ENCODE assay signal across 8 mouse cellular contexts in the genomic region with DNA sequence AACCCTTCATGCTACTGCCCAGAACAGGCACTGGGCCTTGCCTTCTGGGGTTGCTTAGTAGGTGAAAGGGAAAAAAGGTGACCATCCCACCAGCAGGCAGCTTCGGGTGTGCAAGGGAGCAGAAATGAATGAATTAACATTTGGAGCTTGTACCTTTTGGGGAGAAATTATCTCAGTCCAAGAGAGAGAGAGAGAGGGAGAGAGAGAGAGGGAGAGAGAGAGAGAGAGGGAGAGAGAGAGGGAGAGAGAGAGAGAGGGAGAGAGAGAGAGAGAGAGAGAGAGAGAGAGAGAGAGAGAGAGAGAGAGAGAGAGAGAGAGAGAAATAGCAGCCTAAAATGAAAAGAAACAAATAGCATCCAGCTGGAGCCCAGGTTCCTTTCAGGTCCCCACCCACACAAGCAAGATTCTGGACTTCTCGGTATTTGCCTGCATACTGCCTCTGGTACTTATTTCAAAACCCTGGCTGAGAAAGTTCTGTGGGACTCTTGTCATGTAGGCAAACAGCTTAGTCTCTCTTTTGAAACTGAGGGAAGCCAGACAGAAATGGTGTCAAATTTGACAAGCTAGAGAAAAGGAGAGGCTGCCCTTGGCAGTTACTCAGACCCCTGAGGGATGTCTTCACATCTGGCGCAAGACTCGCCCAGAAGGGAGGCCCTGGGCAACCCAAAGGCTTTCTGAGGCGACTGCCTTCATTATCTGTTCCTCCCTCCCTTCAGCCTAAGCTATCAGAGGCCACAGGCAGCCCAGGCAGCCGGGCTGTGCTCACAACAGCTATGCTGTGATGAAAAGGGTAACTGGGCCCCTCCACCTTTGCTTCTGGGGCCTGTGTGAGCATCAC.
DNase-seq lines count a peak whose midpoint lies in the region; ATAC-seq lines count a peak whose summit lies in the region.

No protein-coding gene starts in this region.

- H3K9me3 ChIP-seq in hindbrain, embryonic 11.5 days (ENCODE audit: control insufficient read depth, low read length) = no peaks in the 10 kb centered on the region
- no peaks in the 10 kb centered on the region for H3K9me3 ChIP-seq in hindbrain, embryonic 16.5 days (ENCODE audit: control insufficient read depth, low read length)
- no peaks in the 10 kb centered on the region for H3K9me3 ChIP-seq in intestine, embryonic 15.5 days
- H3K9me3 ChIP-seq in stomach, embryonic 15.5 days = no peaks in the 10 kb centered on the region

- DNase-seq in hindbrain, embryonic 11.5 days (ENCODE audit: low spot score) = no peak
- peak; percentile 87 for DNase-seq in c-Kit-negative CD71-positive TER-119-positive erythroid progenitor cells, embryonic 14.5 days (ENCODE audit: low read depth, low spot score)
- no peak for DNase-seq in ovary, postnatal 14 days (ENCODE audit: low spot score)
- no peak for DNase-seq in urinary bladder, adult 18-20 months (ENCODE audit: low spot score in 2 of 2)
- DNase-seq in cerebellum, adult 8-10 months = no peak

- no peak overlapping the region for H3K4me2 ChIP-seq in hindbrain, embryonic 11.5 days (replicated peaks; ENCODE audit: low read depth, low read length)
- no peak overlapping the region for H3K4me2 ChIP-seq in hindbrain, embryonic 16.5 days (ENCODE audit: low read length)
- H3K4me2 ChIP-seq in intestine, embryonic 15.5 days (replicated peaks) = no peak overlapping the region
- no peak overlapping the region for H3K4me2 ChIP-seq in stomach, embryonic 15.5 days

- WGBS in hindbrain, embryonic 11.5 days = 46% methylated on average over 6 of the region's 6 CpGs
- 50% methylated on average over 6 of the region's 6 CpGs for WGBS in hindbrain, embryonic 16.5 days
- WGBS in intestine, embryonic 15.5 days = 57% methylated on average over 6 of the region's 6 CpGs
- 51% methylated on average over 6 of the region's 6 CpGs for WGBS in stomach, embryonic 15.5 days

- H3K4me3 ChIP-seq in hindbrain, embryonic 11.5 days (ENCODE audit: low read depth, low read length) = no peak overlapping the region
- H3K4me3 ChIP-seq in hindbrain, embryonic 16.5 days (ENCODE audit: low read length) = no peak overlapping the region
- no peak overlapping the region for H3K4me3 ChIP-seq in intestine, embryonic 15.5 days (replicated peaks)
- no peak overlapping the region for H3K4me3 ChIP-seq in stomach, embryonic 15.5 days (replicated peaks)

- no peaks in the 10 kb centered on the region for H3K4me1 ChIP-seq in hindbrain, embryonic 11.5 days (replicated peaks; ENCODE audit: control insufficient read depth, insufficient read depth, low read length)
- no peaks in the 10 kb centered on the region; the same call in 1 of the 2 replicates for H3K4me1 ChIP-seq in hindbrain, embryonic 16.5 days (ENCODE audit: control insufficient read depth, insufficient read depth, low read depth, low read length)
- no peaks in the 10 kb centered on the region for H3K4me1 ChIP-seq in intestine, embryonic 15.5 days (replicated peaks)
- peaks cover 5% of the 10 kb centered on the region; the same call in 1 of the 2 replicates for H3K4me1 ChIP-seq in stomach, embryonic 15.5 days

- no peaks in the 10 kb centered on the region for H3K27me3 ChIP-seq in hindbrain, embryonic 11.5 days (ENCODE audit: control insufficient read depth, insufficient read depth, low read length)
- H3K27me3 ChIP-seq in hindbrain, embryonic 16.5 days (replicated peaks; ENCODE audit: control insufficient read depth, insufficient read depth, low read length) = no peaks in the 10 kb centered on the region
- H3K27me3 ChIP-seq in intestine, embryonic 15.5 days (replicated peaks) = no peaks in the 10 kb centered on the region
- no peaks in the 10 kb centered on the region for H3K27me3 ChIP-seq in stomach, embryonic 15.5 days (replicated peaks)

- no peaks in the 10 kb centered on the region for H3K36me3 ChIP-seq in hindbrain, embryonic 11.5 days (ENCODE audit: control insufficient read depth, insufficient read depth, low read length)
- H3K36me3 ChIP-seq in hindbrain, embryonic 16.5 days (ENCODE audit: control insufficient read depth, insufficient read depth, low read length) = no peaks in the 10 kb centered on the region
- H3K36me3 ChIP-seq in intestine, embryonic 15.5 days = no peaks in the 10 kb centered on the region
- H3K36me3 ChIP-seq in stomach, embryonic 15.5 days = no peaks in the 10 kb centered on the region

- no peak overlapping the region for H3K9ac ChIP-seq in hindbrain, embryonic 11.5 days (ENCODE audit: low read depth, low read length)
- no peak overlapping the region for H3K9ac ChIP-seq in hindbrain, embryonic 16.5 days (ENCODE audit: low read depth, low read length)
- no peak overlapping the region for H3K9ac ChIP-seq in intestine, embryonic 15.5 days
- no peak overlapping the region for H3K9ac ChIP-seq in stomach, embryonic 15.5 days

- 0 out of 2 replicates have a peak, but pooled peaks have one; percentile 38 for ATAC-seq in hindbrain, embryonic 11.5 days (ENCODE audit: low FRiP score)
- no peak for ATAC-seq in hindbrain, embryonic 16.5 days
- ATAC-seq in intestine, embryonic 15.5 days = peak; percentile 94
- ATAC-seq in stomach, embryonic 15.5 days (ENCODE audit: insufficient read depth, low FRiP score, low read depth) = peak; percentile 96

- no peak overlapping the region for H3K27ac ChIP-seq in hindbrain, embryonic 11.5 days (ENCODE audit: low read depth, low read length)
- H3K27ac ChIP-seq in hindbrain, embryonic 16.5 days (ENCODE audit: low read depth, low read length) = no peak overlapping the region
- no peak overlapping the region for H3K27ac ChIP-seq in intestine, embryonic 15.5 days
- H3K27ac ChIP-seq in stomach, embryonic 15.5 days = no peak overlapping the region
